Mouse (Mus musculus): Measurements from ENCODE around the gene E030018B13Rik.

DNA sequence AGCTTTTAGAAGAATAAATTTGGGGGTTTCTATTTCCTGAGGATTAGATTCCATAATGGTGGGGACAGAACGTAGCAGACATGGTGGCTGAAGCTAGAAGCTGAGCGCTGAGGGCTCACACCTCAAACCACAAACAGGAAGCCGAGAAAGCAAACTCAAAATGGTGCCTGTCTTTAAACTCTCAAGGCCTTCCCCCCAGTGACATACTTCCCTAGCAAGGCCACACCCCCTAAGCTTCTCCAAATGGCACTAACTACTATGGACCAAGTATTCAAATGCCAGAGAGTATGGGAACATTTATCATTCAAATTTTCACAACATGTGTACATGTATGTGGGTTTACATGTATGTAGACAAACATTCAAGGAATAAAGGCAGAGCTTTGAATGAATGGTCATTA, 13.5 kb downstream of the E030018B13Rik start:
- no peak for TF ChIP-seq CTCF (IDR thresholded peaks at IDR 0.05; ENCODE audit: low read depth)
- no peak for TF ChIP-seq EP300 (IDR thresholded peaks at IDR 0.05; ENCODE audit: low read depth)

Data from liver, embryonic 14.5 days (tissue).